Mouse (Mus musculus): Measurements from ENCODE around the gene Zic2.
"Not testable (repeated sequence)": the region's sequence is repeated elsewhere in the genome, so short reads cannot be mapped to it uniquely, and the experiment has no call there.

Gene Zic2

GRCm38 (mm10) chr14:122474891-122475556 is at the start of gene Zic2:
Gene Zic2 (plus strand): TSS chr14:122475435.
- no peak for DNase-seq (ENCODE audit: low spot score)

- no peak for DNase-seq (ENCODE audit: low spot score)
Observed at GRCm38 (mm10) chr14:122426529-122427203, 48.6 kb upstream of the Zic2 start.

DNA sequence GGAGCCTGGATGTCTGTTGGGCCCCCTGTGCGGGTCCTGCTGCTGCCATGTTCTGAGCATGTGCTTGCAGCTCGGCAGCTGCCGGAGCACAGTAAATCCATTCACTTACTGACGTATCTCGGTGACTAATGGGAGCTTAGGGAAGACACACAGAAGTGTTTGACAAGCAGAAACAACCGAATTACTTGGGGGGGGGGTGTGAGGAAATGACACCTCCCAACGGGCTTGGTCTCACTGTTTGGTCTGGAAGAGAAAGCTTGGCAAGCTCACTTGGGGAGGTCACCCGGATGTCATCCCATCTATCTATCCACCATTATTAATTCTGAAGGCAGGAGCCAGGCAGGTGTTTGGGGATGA is 48.1 kb upstream of the Zic2 start:
- no peak for DNase-seq (ENCODE audit: low spot score)

GRCm38 (mm10) chr14:122427654-122428053 is 47.6 kb upstream of the Zic2 start:
- DNase-seq (ENCODE audit: low spot score): no peak

DNA sequence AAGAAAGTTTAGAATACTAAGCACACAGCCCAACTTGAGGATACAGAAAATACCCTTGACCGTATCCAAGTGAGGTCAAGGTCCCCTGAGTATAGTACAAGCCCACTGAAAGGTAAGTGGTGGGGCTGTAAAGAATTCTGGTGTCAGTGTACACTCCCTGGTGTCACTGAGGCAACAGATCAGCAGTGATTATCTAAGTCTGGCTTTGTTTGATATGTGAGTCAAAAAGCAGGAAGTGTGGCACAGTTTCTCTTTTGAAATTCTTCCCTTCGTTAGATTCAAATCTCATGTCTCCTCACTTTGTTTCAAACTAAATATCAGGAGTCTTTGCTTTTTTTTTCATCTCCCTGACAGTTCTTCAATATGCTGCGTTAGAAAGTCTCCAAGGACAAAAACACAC is 42.7 kb upstream of the Zic2 start:
- no peak for DNase-seq (ENCODE audit: low spot score)

GRCm38 (mm10) chr14:122434039-122434438 is 41.2 kb upstream of the Zic2 start:
- DNase-seq (ENCODE audit: low spot score): no peak

DNA sequence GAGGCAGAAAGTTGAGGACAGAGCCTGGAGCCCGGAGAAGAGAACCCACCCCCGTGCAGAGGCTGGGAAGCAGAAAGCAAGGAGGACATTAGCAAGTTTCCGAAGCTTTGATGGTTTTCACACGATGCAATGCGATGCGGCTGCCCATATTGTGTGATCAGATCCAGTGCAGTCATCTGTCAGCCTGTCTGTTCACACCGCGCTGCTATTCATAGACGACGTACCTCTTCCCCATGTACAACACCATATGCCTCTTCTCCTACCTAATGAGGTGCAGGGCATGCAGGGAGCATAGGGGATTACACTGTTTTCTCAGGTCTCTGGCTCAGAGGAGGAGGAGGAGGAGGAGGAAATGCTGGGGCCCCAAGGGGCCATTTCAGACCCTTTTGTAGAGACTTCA is 38.4 kb upstream of the Zic2 start:
- DNase-seq (ENCODE audit: low spot score): no peak

GRCm38 (mm10) chr14:122449601-122450495 is 25.4 kb upstream of the Zic2 start:
- no peak for DNase-seq (ENCODE audit: low spot score)

- no peak for DNase-seq (ENCODE audit: low spot score)
Observed at GRCm38 (mm10) chr14:122450496-122451382, 24.5 kb upstream of the Zic2 start, which contains the start of gene Gm5089. Gene Gm5089 (minus strand): TSS chr14:122451115.

DNA sequence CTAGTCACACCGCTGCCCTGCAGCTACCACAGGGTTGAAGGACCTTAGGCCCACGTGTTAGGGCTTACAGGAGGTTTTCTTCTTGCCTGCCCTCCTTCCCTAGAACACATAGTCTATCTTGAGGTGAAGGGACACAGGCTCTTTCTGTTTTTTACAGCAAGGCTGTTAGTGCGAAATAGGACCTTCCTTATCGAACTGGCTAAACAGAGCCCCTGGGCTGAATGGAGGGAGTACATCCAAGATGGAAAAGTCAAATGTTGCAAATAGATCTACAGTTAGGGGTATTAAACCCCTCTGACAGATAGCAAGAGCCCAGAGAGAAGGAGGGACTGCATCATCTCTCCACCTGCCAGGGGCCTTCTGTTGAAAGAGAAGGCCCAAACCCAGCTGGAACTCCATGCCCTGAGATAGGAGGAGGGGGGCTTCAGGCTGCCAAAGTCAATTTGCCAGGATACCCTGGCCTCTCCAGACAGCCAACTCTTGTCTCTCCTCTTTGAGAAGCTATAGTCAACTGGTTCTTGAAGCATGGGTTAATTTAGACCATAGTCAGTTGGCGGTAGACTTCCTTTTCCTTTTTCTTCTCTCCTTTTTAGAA is 23.6 kb upstream of the Zic2 start:
- DNase-seq (ENCODE audit: low spot score): no peak

DNA sequence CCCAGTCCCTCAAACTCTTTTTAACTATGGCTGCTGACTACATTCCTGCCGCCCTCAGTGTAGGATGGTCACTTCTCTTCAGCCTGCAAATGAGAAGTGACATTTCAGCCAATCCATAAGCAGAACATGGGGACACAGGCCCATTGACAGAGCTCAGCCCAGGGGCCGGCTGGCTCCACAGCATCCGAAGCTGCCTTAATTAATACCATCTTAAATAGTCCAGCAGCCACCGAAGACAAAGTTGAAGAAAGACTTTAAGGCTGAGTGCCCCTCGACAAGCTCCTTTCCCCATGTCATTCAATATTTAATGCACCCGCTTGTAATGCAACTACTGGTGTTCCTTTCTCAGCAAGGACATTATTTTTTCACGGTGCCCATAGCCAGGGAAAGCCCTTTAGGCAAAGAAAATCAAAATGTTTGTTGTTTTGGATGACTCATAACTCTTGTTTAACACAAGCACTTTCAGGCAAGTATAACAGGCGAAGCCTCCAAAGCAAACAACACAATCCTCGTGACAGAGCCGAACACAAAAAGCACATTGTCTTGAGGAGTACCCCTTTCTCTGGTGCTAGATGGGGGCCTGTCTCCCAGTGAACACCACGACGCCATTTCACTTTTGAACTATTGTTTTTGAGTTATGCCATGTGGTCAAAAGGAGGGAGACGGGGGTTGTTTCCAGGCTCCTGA is 22.4 kb upstream of the Zic2 start:
- no peak for DNase-seq (ENCODE audit: low spot score)

DNA sequence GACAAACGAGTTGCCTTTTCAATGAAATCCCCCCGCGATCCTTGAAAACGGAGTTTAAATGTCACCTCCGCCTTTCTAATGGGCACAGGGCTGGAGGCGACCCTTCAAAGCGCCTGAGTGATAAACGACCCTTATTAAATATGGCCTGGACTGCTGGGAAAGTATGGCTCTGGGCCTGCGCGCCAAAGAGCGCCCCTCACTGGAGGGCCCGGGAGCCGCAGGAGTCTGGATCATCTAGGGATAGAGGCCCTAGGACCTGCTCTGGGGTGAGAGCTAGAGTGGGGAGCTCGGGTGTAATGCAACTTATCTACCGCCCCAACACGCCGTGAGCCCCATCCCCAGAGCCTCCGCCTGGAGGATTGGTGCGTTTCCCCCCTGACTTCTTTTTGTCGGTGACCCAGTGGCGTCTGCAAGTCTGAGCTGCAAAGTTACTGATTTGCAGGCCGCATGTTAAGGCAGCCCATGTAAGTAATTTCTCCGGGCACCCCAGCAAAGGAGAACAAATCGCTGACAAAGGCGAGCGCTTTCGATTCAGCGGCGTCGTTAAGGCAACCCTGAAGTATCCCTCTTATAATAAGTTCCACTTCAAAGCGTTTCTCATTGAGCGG is 21.7 kb upstream of the Zic2 start:
- DNase-seq (ENCODE audit: low spot score): no peak

GRCm38 (mm10) chr14:122453996-122454738 is 21.1 kb upstream of the Zic2 start:
- DNase-seq (ENCODE audit: low spot score): no peak

GRCm38 (mm10) chr14:122454901-122455561 is 20.2 kb upstream of the Zic2 start:
- DNase-seq (ENCODE audit: low spot score): no peak

DNA sequence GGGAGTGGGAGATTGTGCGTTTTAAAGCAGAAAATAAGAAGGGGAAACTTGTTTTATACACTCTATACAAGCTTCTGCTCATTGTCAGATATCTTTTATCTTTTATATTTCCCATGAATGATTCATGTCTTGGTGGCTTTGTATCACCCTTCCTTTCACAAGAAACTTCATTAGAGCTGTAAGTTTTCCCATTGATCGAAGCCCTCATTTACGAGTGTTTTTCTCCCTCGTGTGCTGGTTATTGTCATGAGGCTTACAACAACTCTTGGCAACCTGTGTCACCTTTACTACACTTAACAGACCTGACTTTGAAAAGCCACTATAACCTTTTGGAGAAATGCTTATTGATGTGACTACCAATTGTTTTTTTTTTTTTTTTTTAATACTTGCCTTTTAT is 19.7 kb upstream of the Zic2 start:
- no peak for DNase-seq (ENCODE audit: low spot score)

- DNase-seq (ENCODE audit: low spot score): not testable (repeated sequence)
Observed at GRCm38 (mm10) chr14:122459332-122459731, 15.9 kb upstream of the Zic2 start.

- no peak for DNase-seq (ENCODE audit: low spot score)
Observed at GRCm38 (mm10) chr14:122459776-122460175, 15.5 kb upstream of the Zic2 start.

DNA sequence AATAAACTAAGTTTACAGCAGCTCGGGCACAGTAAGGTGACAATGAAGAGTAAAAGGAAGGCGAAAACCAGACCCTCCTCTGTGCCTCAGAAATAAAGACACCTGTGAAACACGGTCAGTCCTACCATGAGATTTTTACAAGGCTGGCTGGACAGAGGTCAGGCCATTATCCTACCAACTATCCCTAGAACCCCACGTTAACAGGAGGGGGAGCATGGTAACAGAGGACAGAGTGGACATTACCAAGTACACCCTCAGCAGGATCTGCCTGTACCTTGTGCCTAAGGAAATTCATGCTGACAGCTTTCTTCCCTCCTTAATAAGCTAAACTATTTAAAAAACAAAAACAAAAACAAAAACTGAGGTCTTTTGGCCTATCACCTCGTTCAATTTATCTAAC is 15.0 kb upstream of the Zic2 start:
- DNase-seq (ENCODE audit: low spot score): no peak

DNA sequence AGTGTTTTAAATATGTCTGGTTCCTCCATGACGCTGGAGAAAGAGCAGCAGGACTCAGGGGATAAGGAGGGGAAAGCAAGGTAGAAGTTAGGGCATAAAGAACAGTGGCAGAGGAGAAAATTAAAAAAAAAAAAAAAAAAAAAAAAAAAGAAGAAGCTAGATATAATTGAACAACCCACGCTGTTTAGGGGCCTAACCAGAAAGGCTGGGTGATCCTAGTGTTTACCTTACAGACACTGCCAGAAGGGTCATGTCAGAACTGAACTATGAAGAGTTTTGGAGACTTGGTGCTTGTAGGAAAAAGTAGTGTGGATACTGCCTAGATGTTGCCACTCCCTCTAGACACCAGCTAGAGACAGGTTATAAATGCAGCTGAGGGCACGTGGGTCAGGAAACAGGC is 13.7 kb upstream of the Zic2 start:
- no peak for DNase-seq (ENCODE audit: low spot score)

Measured in urinary bladder, postnatal 10 days (tissue).